Mouse (Mus musculus): ENCODE results near the gene Cep85l.

DNA sequence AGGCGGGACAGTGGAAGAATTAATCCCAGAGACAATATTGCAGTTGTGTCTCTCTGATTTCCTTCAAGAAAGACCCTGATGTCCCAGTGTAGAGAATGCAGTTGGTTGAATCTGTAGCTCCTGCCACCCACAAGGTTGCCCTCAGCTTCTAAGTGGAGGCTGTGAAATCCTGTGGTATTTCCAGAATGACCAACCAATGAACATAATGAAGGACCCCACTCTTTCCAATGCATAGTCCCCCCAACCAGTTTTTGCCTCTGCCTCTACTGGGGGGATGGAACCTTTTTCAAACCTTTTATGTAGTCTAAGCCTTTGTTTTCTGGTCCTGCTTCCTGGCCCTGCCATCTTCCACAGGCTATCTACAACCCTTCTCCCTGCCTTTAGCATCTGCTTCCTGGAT is 5.1 kb upstream of the Cep85l start:
- TF ChIP-seq CTCF (IDR thresholded peaks at IDR 0.05; ENCODE audit: insufficient read depth, low read length) (no peak), POLR2A (IDR thresholded peaks at IDR 0.05; ENCODE audit: borderline replicate concordance, extremely low read depth, low read depth, low read length) (no peak)

Data from lung, adult 2 months (tissue).